Mouse (Mus musculus) limb, embryonic 12.5 days (tissue): ENCODE data around the gene Sv2b. TPM values are rescaled to one million over a fixed set of nuclear protein-coding genes. Genes with fewer than 3 reads are reported as not detected.
A peak's percentile ranks its signal among the peaks of the same experiment; 100 is the strongest.

Experiments used
- ATAC-seq: fragments of 200-750 bp; cut with Nextera tagmentation; 2 replicates; pipeline ENCODE4 v1.8.0; 2017; ENCODE audit warnings: low read depth, moderate TSS enrichment; ENCODE audit not compliant: insufficient number of reproducible peaks, insufficient read depth, low FRiP score, low TSS enrichment
- H3K27ac ChIP-seq: fragments of 300-500 bp; sonication (generic); 2 replicates; pipeline ENCODE4 v1.5.1; 2016; ENCODE audit warnings: mild to moderate bottlenecking, moderate library complexity
- H3K27me3 ChIP-seq: fragments of 300-500 bp; sonication (generic); 2 replicates; pipeline ENCODE4 v1.6.1; 2016; ENCODE audit warnings: mild to moderate bottlenecking, moderate library complexity
- H3K36me3 ChIP-seq: fragments of 300-500 bp; sonication (generic); 2 replicates; pipeline ENCODE4 v1.6.1; 2016; ENCODE audit warnings: mild to moderate bottlenecking, moderate library complexity
- H3K4me1 ChIP-seq: fragments of 300-500 bp; sonication (generic); replicated peaks from 2 replicates; pipeline ENCODE4 v1.6.1; 2016
- H3K4me2 ChIP-seq: fragments of 300-500 bp; sonication (generic); 2 replicates; pipeline ENCODE4 v1.6.1; 2016; ENCODE audit warnings: mild to moderate bottlenecking, moderate library complexity
- H3K4me3 ChIP-seq: fragments of 300-500 bp; sonication (generic); replicated peaks from 2 replicates; pipeline ENCODE4 v1.5.1; 2016; ENCODE audit warnings: mild to moderate bottlenecking
- H3K9ac ChIP-seq: fragments of 300-500 bp; sonication (generic); replicated peaks from 2 replicates; pipeline ENCODE4 v1.6.1; 2016; ENCODE audit warnings: mild to moderate bottlenecking, moderate library complexity
- H3K9me3 ChIP-seq: fragments of 300-500 bp; sonication (generic); 2 replicates; pipeline ENCODE4 v1.6.1; 2016; ENCODE audit warnings: mild to moderate bottlenecking, moderate library complexity
- WGBS: fragments of 180-500 bp; shearing (Covaris S2); methylation state at CpG from one replicate; pipeline ENCODE4 v1.1.7; 2016; 5-methylcytosine and 5-hydroxymethylcytosine counted together
- polyA plus RNA-seq: library from polyadenylated mRNA; unstranded; fragments of >200 nt; fragmentation: Nextera tagmentation; extraction: Ambion mirVana; gene quantifications from 2 replicates; pipeline ENCODE4 v1.2.1, GENCODE M21; 2016

Sv2b gene
- polyA plus RNA-seq, 1 experiment from 2014 or later: 1.8 TPM

- H3K4me2 ChIP-seq: no peak overlapping the region
- peaks cover 7% of the 10 kb centered on the region for H3K4me1 ChIP-seq
- ATAC-seq: no peak
- no peaks in the 10 kb centered on the region for H3K36me3 ChIP-seq
- H3K27me3 ChIP-seq: no peaks in the 10 kb centered on the region
- H3K27ac ChIP-seq: no peak overlapping the region
- 68% methylated on average over 4 of the region's 4 CpGs for WGBS
- H3K9ac ChIP-seq: no peak overlapping the region
- no peak overlapping the region for H3K4me3 ChIP-seq
- H3K9me3 ChIP-seq: no peaks in the 10 kb centered on the region
These were observed 43.8 kb downstream of the Sv2b start for GRCm38 (mm10) chr7:75265241-75265640.

- H3K27ac ChIP-seq: peak overlapping the region; percentile 73
- H3K9me3 ChIP-seq: no peaks in the 10 kb centered on the region
- H3K9ac ChIP-seq: no peak overlapping the region
- 18% methylated on average over 3 of the region's 3 CpGs for WGBS
- no peaks in the 10 kb centered on the region for H3K36me3 ChIP-seq
- H3K4me3 ChIP-seq: no peak overlapping the region
- H3K27me3 ChIP-seq: 0 out of 2 replicates have a peak, but pooled peaks cover 3% of the 10 kb centered on the region
- H3K4me2 ChIP-seq: no peak overlapping the region
- ATAC-seq: peak; percentile 83; the same call in 1 of the 2 replicates
- H3K4me1 ChIP-seq: peaks cover 15% of the 10 kb centered on the region
These were observed 49.1 kb downstream of the Sv2b start for GRCm38 (mm10) chr7:75259945-75260344.

GRCm38 (mm10) chr7:75253611-75254250 lies 55.3 kb downstream of the Sv2b start:
- Histone ChIP-seq H3K9ac (no peak overlapping the region), H3K4me2 (no peak overlapping the region), H3K27me3 (0 out of 2 replicates have a peak, but pooled peaks cover 3% of the 10 kb centered on the region), H3K9me3 (0 out of 2 replicates have a peak, but pooled peaks cover 4% of the 10 kb centered on the region), H3K27ac (no peak overlapping the region), H3K36me3 (no peaks in the 10 kb centered on the region), H3K4me3 (no peak overlapping the region), H3K4me1 (no peaks in the 10 kb centered on the region)
- ATAC-seq: no peak
- WGBS: 87% methylated on average over 8 of the region's 8 CpGs

- Histone ChIP-seq H3K27ac (no peak overlapping the region), H3K4me1 (no peaks in the 10 kb centered on the region), H3K36me3 (no peaks in the 10 kb centered on the region), H3K9ac (no peak overlapping the region), H3K9me3 (no peaks in the 10 kb centered on the region), H3K27me3 (no peaks in the 10 kb centered on the region), H3K4me2 (no peak overlapping the region), H3K4me3 (no peak overlapping the region)
- WGBS: 71% methylated on average over 8 of the region's 8 CpGs
- ATAC-seq: no peak
These were observed 68.1 kb downstream of the Sv2b start for GRCm38 (mm10) chr7:75240754-75241507.

- Histone ChIP-seq H3K27me3 (no peaks in the 10 kb centered on the region), H3K9ac (no peak overlapping the region), H3K9me3 (no peaks in the 10 kb centered on the region), H3K4me1 (no peaks in the 10 kb centered on the region), H3K27ac (no peak overlapping the region), H3K4me3 (no peak overlapping the region), H3K4me2 (no peak overlapping the region), H3K36me3 (no peaks in the 10 kb centered on the region)
- no peak for ATAC-seq
- WGBS: 78% methylated on average over 1 of the region's 1 CpGs
These were observed 72.7 kb downstream of the Sv2b start for GRCm38 (mm10) chr7:75236386-75236785.

- no peak for ATAC-seq
- no peak overlapping the region for H3K4me3 ChIP-seq
- WGBS: 91% methylated on average over 4 of the region's 4 CpGs
- no peaks in the 10 kb centered on the region for H3K4me1 ChIP-seq
- H3K9ac ChIP-seq: no peak overlapping the region
- H3K9me3 ChIP-seq: peaks cover 4% of the 10 kb centered on the region; the same call in 1 of the 2 replicates
- no peaks in the 10 kb centered on the region for H3K27me3 ChIP-seq
- no peaks in the 10 kb centered on the region for H3K36me3 ChIP-seq
- H3K4me2 ChIP-seq: no peak overlapping the region
- no peak overlapping the region for H3K27ac ChIP-seq
These were observed 84.9 kb downstream of the Sv2b start for GRCm38 (mm10) chr7:75224206-75224605.

- H3K9ac ChIP-seq: no peak overlapping the region
- H3K4me1 ChIP-seq: no peaks in the 10 kb centered on the region
- WGBS: 71% methylated on average over 7 of the region's 7 CpGs
- ATAC-seq: no peak
- no peaks in the 10 kb centered on the region for H3K27me3 ChIP-seq
- H3K27ac ChIP-seq: no peak overlapping the region
- H3K36me3 ChIP-seq: no peaks in the 10 kb centered on the region
- peaks cover 6% of the 10 kb centered on the region; the same call in 1 of the 2 replicates for H3K9me3 ChIP-seq
- H3K4me3 ChIP-seq: no peak overlapping the region
- no peak overlapping the region for H3K4me2 ChIP-seq
These were observed 86.2 kb downstream of the Sv2b start for GRCm38 (mm10) chr7:75222704-75223431.

- no peak for ATAC-seq
- H3K4me1 ChIP-seq: no peaks in the 10 kb centered on the region
- 50% methylated on average over 1 of the region's 1 CpGs for WGBS
- no peak overlapping the region for H3K4me2 ChIP-seq
- H3K9me3 ChIP-seq: peaks cover 6% of the 10 kb centered on the region; the same call in 1 of the 2 replicates
- no peaks in the 10 kb centered on the region for H3K27me3 ChIP-seq
- no peak overlapping the region for H3K9ac ChIP-seq
- H3K4me3 ChIP-seq: no peak overlapping the region
- H3K27ac ChIP-seq: no peak overlapping the region
- no peaks in the 10 kb centered on the region for H3K36me3 ChIP-seq
These were observed 88.3 kb downstream of the Sv2b start for GRCm38 (mm10) chr7:75220786-75221185.

GRCm38 (mm10) chr7:75220296-75220695 lies 88.8 kb downstream of the Sv2b start:
- Histone ChIP-seq H3K36me3 (no peaks in the 10 kb centered on the region), H3K4me1 (no peaks in the 10 kb centered on the region), H3K9me3 (peaks cover 6% of the 10 kb centered on the region; the same call in 1 of the 2 replicates), H3K4me2 (no peak overlapping the region), H3K27me3 (no peaks in the 10 kb centered on the region), H3K4me3 (no peak overlapping the region), H3K9ac (no peak overlapping the region), H3K27ac (no peak overlapping the region)
- ATAC-seq: no peak

GRCm38 (mm10) chr7:75216180-75216579 lies 92.9 kb downstream of the Sv2b start:
- Histone ChIP-seq H3K27me3 (no peaks in the 10 kb centered on the region), H3K9ac (no peak overlapping the region), H3K4me2 (no peak overlapping the region), H3K4me1 (no peaks in the 10 kb centered on the region), H3K4me3 (no peak overlapping the region), H3K9me3 (peaks cover 6% of the 10 kb centered on the region; the same call in 1 of the 2 replicates), H3K36me3 (no peaks in the 10 kb centered on the region), H3K27ac (no peak overlapping the region)
- WGBS: 88% methylated on average over 7 of the region's 7 CpGs
- no peak for ATAC-seq

- no peaks in the 10 kb centered on the region; the same call in none of the 2 replicates for H3K4me1 ChIP-seq
- peak overlapping the region; percentile 9; the same call in 1 of the 2 replicates for H3K27ac ChIP-seq
- ATAC-seq: no peak
These were observed 99.8 kb downstream of the Sv2b start for GRCm38 (mm10) chr7:75209221-75209641.

More at GRCm38 (mm10) chr7:75209221-75209641, 99.8 kb downstream of the Sv2b start:
- Histone ChIP-seq H3K36me3 (no peaks in the 10 kb centered on the region), H3K4me2 (no peak overlapping the region), H3K9ac (no peak overlapping the region), H3K27me3 (no peaks in the 10 kb centered on the region), H3K4me3 (no peak overlapping the region), H3K9me3 (no peaks in the 10 kb centered on the region)
- 58% methylated on average over 4 of the region's 4 CpGs for WGBS
